Mouse (Mus musculus) heart, adult 2 months (tissue): ENCODE data around the gene Gm11568.

Experiments used
- CTCF ChIP-seq: fragments of 200-600 bp; IDR thresholded peaks from 2 replicates; pipeline ENCODE4 v1.8.1; 2022; ENCODE audit warnings: antibody characterized with exemption, mild to moderate bottlenecking, moderate library complexity
- EP300 ChIP-seq: fragments of 200-500 bp; IDR thresholded peaks from 2 replicates; pipeline ENCODE4 v1.6.1; 2011; ENCODE audit warnings: low read depth, low read length, control low read depth; ENCODE audit not compliant: insufficient read depth
- POLR2A ChIP-seq: fragments of 200-500 bp; IDR thresholded peaks from 2 replicates; pipeline ENCODE4 v1.6.1; 2011; ENCODE audit warnings: mild to moderate bottlenecking, low read depth, low read length, control low read depth; ENCODE audit not compliant: insufficient read depth

DNA sequence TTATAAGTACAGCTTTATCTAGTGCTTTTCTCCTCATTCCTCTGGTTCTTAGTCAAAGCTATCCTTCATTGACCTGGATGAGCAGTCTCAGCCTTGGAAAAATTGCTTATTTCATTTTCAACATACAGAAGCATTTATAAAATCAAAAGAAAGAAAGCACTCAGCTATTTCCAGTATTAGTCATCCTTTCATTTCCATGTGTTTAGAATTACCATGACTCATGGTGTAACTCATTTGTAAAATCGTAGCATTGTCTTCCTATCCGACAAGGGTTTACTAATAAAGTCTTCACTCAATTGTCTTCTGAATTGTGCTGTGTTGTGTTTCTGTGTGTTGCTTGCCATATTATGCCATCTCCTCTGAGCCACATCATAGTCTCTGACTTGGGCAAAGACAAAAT lies 1.0 kb downstream of the Gm11568 start:
- no peak for TF ChIP-seq EP300
- no peak for TF ChIP-seq CTCF
- no peak for TF ChIP-seq POLR2A
